Mouse (Mus musculus): Measurements from ENCODE around the gene Znrd1as. TPM values are rescaled to one million over a fixed set of nuclear protein-coding genes. Genes with fewer than 3 reads are reported as not detected.
A peak's percentile ranks its signal among the peaks of the same experiment; 100 is the strongest.
"Not testable (repeated sequence)": the region's sequence is repeated elsewhere in the genome, so short reads cannot be mapped to it uniquely, and the experiment has no call there.

The Znrd1as gene
- total RNA-seq, 2 experiments from 2014 or later: 18.2 to 22.4 TPM

DNA sequence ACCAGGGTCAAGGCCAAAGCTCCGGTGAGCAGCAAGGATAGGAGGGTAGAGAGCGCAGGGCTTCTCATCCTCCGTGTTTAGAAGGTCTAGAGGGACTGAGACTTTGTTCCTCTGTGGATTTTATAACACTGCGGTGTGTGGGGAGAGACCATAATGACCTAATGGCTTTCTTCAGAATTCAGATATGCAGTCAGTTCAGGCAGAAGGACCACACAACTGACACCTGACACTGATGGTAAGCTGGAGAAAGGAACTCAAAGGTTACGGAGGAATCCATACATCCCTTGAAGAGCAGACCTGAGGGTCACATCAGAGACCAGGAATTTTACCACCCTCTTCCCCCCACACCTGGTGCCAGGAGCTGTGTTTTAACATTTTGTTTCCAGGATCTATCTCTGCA is 31.0 kb downstream of the Znrd1as start, which contains the start of gene H2-M5:
TSS of gene H2-M5 (minus strand) at position 101 of the 400 bp plus-strand sequence.
- no peak for TF ChIP-seq CTCF (IDR thresholded peaks at IDR 0.05)
- H3K27ac ChIP-seq: no peak within 1 kb of the TSS
- no peak within 1 kb of the TSS for H3K4me3 ChIP-seq
- DNase-seq: no peak
- intact Hi-C loops (cut with DNase I): no loop called here

DNA sequence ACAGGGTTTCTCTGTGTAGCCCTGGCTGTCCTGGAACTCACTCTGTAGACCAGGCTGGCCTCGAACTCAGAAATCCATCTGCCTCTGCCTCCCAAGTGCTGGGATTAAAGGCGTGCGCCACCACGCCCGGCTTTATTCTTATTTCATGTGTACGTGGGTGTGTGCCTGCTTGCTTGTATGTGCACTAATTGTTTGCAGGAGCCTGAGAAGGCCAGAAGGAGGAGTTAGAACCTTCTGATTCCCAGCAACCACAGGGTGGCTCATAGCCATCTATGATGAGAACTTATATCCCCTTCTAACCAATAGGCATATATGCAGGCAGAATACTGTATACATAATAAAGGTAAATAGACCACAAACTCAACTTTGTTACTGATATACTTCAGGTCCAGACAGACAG is 32.2 kb downstream of the Znrd1as start:
- H3K4me3 ChIP-seq; H3K27ac ChIP-seq; intact Hi-C loops (cut with DNase I); DNase-seq: not testable (repeated sequence)

DNA sequence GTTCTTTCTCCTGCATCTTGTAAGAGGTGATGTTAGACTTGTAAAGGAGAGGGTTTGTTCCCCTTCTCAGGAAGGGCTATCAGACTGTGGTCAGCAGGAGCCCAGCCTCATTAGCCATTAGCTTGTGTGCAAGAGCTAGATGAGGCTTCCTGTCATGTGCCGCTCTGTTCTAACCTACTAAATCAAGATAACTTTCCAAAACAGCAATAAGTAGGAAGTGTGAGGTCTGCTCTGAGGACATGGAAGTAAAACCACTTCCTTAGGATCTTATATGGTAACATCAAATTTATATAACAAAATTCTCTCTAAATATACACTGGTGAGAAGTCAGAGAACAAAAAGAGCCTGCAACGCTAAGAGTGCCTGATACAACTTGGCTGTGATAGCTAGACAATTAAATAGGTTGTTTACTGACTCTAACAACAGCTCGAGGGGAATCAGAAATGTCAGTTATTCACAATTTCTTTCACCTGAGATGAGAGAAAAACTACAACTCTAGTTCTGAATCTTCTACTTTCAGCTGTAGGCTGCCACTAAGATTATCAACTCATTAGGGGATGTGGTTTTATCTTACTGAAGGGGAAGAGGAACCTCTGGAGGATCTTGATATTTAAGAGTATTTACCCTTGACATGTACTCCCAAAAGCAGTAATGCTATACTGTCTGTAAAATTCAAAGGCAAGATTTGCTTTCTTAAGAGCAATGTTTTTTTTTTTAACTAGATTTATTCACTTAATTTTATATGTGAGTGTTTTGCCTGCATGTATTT is 34.1 kb downstream of the Znrd1as start:
- DNase-seq: no peak
- H3K4me3 ChIP-seq: no peak overlapping the region
- H3K27ac ChIP-seq: no peak overlapping the region
- intact Hi-C loops (cut with DNase I): no loop called here
- TF ChIP-seq CTCF (IDR thresholded peaks at IDR 0.05): no peak

DNA sequence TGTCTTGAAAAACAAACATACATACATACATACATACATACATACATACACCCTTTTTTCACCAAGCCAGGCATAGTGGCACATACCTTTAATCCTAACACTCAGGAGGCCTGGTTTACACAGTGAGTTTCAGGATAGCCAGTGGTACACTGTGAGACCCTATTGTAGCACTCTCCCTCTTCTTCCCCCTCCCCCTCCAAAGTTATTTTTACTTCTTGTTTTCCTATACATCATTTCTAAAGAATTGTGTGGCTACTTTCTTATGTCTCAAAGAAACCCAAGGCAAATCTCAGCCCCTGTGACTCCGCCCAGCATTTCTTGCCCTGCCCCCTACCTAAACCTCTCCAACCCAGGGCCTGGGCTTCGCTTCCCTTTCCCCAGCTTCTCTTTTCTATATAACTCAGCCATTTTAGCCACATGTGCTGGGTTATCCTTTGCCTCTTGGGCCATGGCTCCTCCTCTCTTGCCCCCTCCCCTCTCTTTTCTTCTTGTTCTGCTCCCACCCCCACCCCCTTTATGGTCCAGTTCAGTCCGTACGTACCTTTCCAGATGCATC is 35.5 kb downstream of the Znrd1as start:
- no peak overlapping the region for H3K4me3 ChIP-seq
- no peak for DNase-seq
- no peak for TF ChIP-seq CTCF (IDR thresholded peaks at IDR 0.05)
- H3K27ac ChIP-seq: no peak overlapping the region
- intact Hi-C loops (cut with DNase I): no loop called here

DNA sequence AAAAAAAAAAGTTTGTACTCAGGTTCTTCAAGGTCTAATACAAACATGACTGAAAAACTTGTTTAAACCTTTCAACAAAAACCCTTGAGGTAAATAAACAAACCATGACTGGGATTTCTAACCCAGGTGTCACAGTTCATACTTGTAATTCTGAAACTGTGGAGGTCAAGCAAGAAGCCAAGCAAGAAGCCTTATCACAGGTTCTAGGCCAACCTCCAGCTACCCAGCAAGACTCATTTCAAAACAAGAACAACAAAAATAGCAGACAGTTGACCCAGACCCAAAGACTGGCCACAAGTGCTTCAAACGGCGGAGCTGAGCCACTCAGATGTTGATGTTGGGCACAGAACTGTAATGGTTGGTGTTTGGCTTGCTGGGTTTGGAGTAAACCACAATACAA is 36.1 kb downstream of the Znrd1as start:
- DNase-seq: no peak
- intact Hi-C loops (cut with DNase I): no loop called here
- H3K4me3 ChIP-seq: no peak overlapping the region
- no peak overlapping the region for H3K27ac ChIP-seq
- TF ChIP-seq CTCF (IDR thresholded peaks at IDR 0.05): no peak

DNA sequence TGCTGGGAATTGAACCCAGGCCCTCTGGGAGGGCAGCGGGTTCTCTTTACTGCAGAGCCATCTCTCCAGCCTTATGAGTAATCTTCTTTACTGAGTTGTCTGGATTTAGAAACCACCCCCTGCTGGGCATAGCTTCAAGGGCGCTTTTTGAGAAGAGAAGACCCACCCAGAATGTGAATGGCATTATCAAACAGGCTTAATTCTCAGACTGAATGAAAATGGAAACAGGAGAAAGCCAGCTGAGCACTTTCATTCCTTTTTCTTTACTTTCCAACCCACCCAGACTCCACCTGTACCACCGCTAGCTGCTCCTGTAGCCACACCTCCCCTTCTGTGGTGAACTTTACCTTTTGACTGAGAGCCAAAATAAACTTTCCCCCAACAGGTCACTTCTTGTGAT is 37.1 kb downstream of the Znrd1as start:
- H3K4me3 ChIP-seq: no peak overlapping the region
- no peak for TF ChIP-seq CTCF (IDR thresholded peaks at IDR 0.05)
- H3K27ac ChIP-seq: no peak overlapping the region
- no peak for DNase-seq
- intact Hi-C loops (cut with DNase I): no loop called here

DNA sequence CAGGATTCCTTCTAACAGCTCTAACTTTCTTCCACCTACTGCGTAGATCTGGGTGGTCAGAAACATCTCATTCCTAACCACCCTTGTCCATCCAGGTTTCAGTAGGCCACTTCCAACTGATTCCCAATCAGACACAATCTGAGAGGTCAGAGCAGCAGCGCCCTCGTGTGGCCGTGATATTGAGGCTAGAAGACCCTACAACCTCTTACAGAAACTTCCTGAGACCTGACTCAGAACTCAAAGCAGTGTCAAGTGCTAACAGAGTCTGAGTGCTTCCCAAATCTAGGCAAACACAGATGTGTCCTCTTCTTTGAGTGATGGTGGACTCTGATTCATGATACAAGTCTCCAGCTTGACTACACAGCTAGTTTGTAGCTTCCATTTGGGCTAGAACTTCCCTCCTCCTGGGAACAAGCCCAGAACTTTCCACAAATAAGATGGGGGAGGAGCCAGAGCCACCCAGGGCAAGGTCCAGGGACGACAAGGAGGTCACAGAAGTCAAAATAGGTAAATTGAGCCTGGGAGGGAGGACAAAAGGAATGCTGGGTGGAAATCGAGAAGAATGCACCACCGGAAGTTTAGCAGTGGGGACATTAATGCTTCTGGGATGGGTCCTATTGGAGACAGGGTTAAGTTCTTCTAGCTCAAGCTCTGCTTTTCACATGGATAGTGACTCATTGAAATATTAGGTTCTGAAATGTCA is 38.8 kb downstream of the Znrd1as start:
- Histone ChIP-seq H3K4me3 (no peak overlapping the region), H3K27ac (no peak overlapping the region)
- peak; percentile 82 for DNase-seq
- peak; percentile 87 for TF ChIP-seq CTCF (IDR thresholded peaks at IDR 0.05)
- intact Hi-C loops (cut with DNase I): loop anchor here (1.0 to 2.0 kb wide), 2 partner anchors 50 to 82 kb away; no protein-coding TSS in a partner anchor

DNA sequence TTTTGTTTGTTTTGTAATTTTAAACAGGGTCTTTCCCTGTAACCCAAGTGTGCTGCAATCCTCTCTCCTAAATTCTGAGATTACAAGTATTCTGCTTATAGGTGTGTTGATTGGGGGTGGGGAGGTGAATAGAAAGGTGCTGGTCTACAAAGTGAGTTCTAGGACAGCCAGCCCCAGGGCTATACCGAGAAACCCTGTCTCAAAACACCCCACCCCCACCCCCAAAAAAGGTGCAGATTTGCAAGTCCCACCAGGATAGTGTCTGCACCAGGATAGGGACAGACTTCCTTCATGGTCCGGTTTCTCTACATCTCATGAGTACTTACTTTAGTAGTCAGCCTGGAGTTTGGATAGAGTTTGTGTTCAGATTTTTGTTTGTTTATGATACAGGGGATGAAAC is 40.1 kb downstream of the Znrd1as start:
- TF ChIP-seq CTCF (IDR thresholded peaks at IDR 0.05): no peak
- intact Hi-C loops (cut with DNase I): no loop called here
- DNase-seq: no peak
- Histone ChIP-seq H3K4me3 (no peak overlapping the region), H3K27ac (no peak overlapping the region)

DNA sequence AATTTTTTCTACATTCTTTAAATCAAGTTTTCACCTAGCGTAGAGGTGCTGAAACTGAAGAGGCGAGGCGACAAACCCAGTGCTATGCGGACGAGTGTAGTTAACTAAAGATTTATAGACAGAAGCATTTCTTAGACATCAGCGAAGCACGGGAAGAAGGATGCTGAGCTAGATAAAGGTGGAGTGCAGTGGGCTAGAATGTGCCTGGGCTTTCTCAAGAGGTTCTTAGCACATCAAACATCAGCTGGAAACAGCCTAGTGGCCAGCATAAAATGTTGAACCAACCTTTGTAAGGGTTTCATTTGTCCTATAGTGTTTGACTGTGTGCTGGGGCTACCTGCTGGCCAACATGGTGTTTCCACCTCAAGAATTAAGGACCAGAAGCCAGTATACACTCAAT is 42.5 kb downstream of the Znrd1as start, which contains the start of gene Zfp57:
TSS of gene Zfp57 (plus strand) at position 301 of the 400 bp plus-strand sequence.
- no peak within 1 kb of the TSS for H3K27ac ChIP-seq
- no peak within 1 kb of the TSS for H3K4me3 ChIP-seq
- intact Hi-C loops (cut with DNase I): no loop called here
- no peak for TF ChIP-seq CTCF (IDR thresholded peaks at IDR 0.05)
- no peak for DNase-seq

DNA sequence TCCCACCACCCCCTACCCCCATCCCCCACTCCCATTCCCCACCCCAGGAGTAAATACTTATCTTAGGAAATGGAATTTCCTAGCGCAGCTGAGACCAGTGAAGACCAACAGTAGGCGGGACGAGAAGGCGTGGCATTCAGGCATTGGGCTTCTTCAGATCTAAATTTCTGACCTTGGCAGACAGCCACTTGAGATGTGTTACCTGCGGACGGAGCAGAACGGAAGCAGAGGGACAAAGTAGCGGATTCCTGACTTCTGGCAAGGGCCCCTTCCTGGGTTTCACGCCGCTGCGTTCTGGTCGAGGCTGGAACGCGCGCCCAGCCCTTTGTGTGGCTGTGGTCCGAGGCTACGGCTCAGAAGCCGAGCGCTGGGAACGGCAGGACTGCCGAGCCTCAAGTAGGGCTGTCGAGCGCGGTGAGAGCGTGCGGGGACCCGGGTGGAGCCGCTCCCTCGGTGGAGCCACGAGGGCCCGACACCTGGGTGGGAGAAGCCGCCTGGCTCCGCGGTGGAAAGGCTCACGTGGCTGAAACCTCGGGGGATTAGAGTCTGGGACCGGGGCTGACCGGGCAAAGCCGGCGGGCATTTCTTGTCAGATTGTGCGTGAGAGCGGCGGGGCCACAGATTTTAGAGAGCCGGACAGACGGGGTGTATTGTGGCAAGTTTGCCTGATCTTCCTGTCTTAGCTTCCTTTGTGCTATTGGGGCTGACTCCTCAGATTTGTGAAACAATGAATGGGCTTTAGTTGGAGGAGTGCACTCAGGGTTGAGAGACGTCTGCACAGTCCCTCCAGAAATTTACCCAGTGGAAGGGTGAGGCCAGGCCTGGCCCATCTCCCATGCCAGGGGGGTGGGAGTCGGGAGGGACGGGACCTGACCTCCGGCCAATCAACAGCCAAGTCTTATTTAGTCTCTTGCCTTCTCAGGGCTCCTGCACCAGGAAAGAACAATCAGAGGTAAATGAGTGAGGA is 44.3 kb downstream of the Znrd1as start:
- peak; percentile 27 for DNase-seq
- Histone ChIP-seq H3K27ac (peak overlapping the region; percentile 56), H3K4me3 (peak overlapping the region; percentile 78)
- intact Hi-C loops (cut with DNase I): no loop called here
- no peak for TF ChIP-seq CTCF (IDR thresholded peaks at IDR 0.05)

DNA sequence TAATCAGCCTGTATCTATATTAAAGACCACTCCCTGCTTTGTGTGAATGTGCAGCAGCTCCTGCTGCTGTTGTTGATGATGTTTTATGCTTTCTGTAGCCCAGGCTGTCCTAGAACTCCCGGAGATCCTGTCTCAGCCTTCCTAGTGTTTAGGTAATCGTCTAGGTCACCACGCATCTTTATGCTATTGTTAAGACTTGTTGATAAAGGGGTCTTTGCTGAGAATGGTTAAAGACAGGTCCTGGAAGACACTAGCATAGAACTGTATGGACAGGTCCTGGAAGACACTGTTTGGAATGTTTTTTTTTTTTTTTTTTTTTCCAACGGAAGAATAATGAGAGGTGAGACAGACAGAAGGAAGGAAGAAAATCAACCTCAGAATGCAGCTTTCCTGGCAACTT is 45.0 kb downstream of the Znrd1as start:
- intact Hi-C loops (cut with DNase I): no loop called here
- DNase-seq: no peak
- no peak for TF ChIP-seq CTCF (IDR thresholded peaks at IDR 0.05)
- Histone ChIP-seq H3K4me3 (peak overlapping the region; percentile 78; the same call in 1 of the 2 replicates), H3K27ac (no peak overlapping the region)

DNA sequence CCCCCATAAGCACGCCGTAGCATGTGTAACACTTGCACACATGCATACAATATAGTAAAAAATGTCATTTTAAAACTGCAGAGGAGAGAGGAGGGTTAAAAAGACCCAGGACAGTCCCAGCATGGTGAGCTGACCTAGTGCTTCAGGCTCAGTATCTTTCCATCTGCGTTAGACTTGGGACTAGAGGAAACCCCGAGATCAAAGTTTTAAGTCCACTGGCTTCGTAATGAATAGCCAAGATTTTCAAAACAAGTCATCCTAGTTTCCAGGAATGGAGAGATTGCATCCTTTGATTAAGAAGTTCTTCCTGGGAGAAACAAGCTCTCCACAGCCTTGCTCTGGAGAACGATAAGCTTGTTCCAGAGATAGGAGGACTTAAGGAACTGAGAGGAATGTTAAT is 49.8 kb downstream of the Znrd1as start:
- no peak for TF ChIP-seq CTCF (IDR thresholded peaks at IDR 0.05)
- intact Hi-C loops (cut with DNase I): no loop called here
- Histone ChIP-seq H3K4me3 (no peak overlapping the region), H3K27ac (no peak overlapping the region)
- no peak for DNase-seq
